Mouse (Mus musculus) ES-Bruce4 (cell line): Measurements from ENCODE around the gene Pip4k2a. TPM values are rescaled to one million over a fixed set of nuclear protein-coding genes. Genes with fewer than 3 reads are reported as not detected.

Source experiments
- H3K27ac ChIP-seq: 2 replicates; pipeline ENCODE4 v1.5.1; 2012; ENCODE audit warnings: low read length, inconsistent platforms; ENCODE audit not compliant: insufficient read depth
- H3K27me3 ChIP-seq: 2 replicates; pipeline ENCODE4 v1.6.1; 2012; ENCODE audit warnings: mild to moderate bottlenecking, low read length, inconsistent platforms; ENCODE audit not compliant: control insufficient read depth, poor library complexity, insufficient read depth, severe bottlenecking
- H3K36me3 ChIP-seq: 2 replicates; pipeline ENCODE4 v1.6.1; 2012; ENCODE audit warnings: inconsistent platforms, mild to moderate bottlenecking, low read length, moderate library complexity; ENCODE audit not compliant: control insufficient read depth, poor library complexity, insufficient read depth, severe bottlenecking
- H3K4me1 ChIP-seq: one replicate; pipeline ENCODE4 v1.8.1; 2011; ENCODE audit warnings: low read length; ENCODE audit not compliant: control insufficient read depth, insufficient read depth
- H3K4me3 ChIP-seq: 2 replicates; pipeline ENCODE4 v1.5.1; 2011; ENCODE audit warnings: low read depth, mild to moderate bottlenecking, low read length
- H3K9ac ChIP-seq: 2 replicates; pipeline ENCODE4 v1.6.1; 2012; ENCODE audit warnings: low read depth, mild to moderate bottlenecking, inconsistent platforms; ENCODE audit not compliant: poor library complexity, severe bottlenecking
- H3K9me3 ChIP-seq: replicated peaks from 2 replicates; pipeline ENCODE4 v1.6.1; 2012; ENCODE audit warnings: mild to moderate bottlenecking, low read length, inconsistent platforms; ENCODE audit not compliant: control insufficient read depth, poor library complexity, insufficient read depth, severe bottlenecking
- CTCF ChIP-seq: IDR thresholded peaks from one replicate; pipeline ENCODE4 v1.8.1; 2011; ENCODE audit warnings: low read depth, low read length
- EP300 ChIP-seq: IDR thresholded peaks from 2 replicates; pipeline ENCODE4 v1.6.1; 2011; ENCODE audit warnings: low read depth, low read length; ENCODE audit not compliant: insufficient read depth
- POLR2A ChIP-seq: IDR thresholded peaks from one replicate; pipeline ENCODE4 v1.8.1; 2011; ENCODE audit warnings: low read length; ENCODE audit not compliant: insufficient read depth
- polyA plus RNA-seq: library from polyadenylated mRNA; stranded (reverse); fragments of >200 nt; gene quantifications from 2 replicates; pipeline ENCODE4 v1.2.4, GENCODE M21; 2011; ENCODE audit warnings: low read depth; ENCODE audit not compliant: missing spikeins, insufficient read depth, insufficient read length

The Pip4k2a gene
- polyA plus RNA-seq, 1 experiment: 9.6 TPM

DNA sequence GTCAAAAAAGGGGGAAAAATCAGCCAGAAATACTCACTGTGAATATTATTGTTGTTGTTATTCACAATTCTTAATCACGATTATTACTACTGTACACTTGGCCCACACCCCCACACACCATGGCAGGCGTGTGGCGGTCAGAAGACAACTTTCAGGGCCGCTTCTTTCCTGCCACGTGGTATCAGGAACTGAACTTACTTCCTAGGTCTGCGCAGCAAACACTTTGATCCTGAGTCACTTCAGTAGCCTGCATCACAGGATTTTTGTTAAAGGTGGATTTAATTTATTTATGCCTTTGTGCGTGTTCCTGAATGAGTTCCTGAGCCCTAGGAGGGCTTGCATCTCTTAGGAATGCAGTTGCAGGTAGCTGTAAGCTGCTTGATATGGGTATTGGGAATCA is 49.2 kb downstream of the Pip4k2a start:
- no peak for TF ChIP-seq CTCF
- Histone ChIP-seq H3K27ac (no peak overlapping the region), H3K27me3 (no peaks in the 10 kb centered on the region), H3K36me3 (no peaks in the 10 kb centered on the region), H3K9ac (no peak overlapping the region), H3K4me1 (no peaks in the 10 kb centered on the region), H3K4me3 (no peak overlapping the region), H3K9me3 (no peaks in the 10 kb centered on the region)

DNA sequence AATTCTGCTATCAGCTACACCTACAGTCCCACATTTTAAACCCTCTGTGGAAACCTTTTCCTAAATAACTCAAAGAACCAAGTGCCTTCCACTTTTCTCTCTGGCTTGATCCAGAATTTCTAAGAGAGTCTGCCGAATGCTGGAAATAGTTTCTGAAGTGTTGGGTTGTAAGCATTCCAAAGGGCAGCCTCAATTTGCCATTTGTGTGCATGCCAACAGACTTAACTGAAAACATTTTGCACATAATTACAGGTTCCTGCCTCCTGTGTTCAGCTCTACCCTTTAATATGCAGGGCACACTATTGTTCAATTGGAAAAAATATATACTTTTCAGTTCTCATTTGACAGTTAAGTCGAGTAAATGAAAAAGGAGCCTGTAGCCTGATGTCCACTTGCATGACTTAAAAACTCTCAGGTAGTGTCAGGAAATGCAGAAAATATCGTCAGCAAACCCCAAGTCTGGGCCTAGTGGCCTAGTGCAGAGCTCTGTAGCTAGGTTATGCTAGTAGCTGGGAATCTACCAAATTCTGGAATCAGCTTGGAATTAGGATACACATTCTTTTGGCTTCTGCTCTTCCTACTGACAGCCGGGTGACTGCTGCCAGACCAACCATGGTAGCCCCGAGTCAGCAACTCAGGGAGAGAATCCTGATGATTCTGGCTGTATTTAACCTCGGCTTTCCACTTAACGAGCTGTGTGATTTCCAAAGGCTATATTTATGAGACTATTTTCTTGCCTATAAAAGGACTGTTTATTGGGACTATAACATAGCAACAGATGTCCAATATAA is 50.1 kb downstream of the Pip4k2a start:
- Histone ChIP-seq H3K27ac (no peak overlapping the region), H3K27me3 (no peaks in the 10 kb centered on the region), H3K9me3 (no peaks in the 10 kb centered on the region), H3K36me3 (no peaks in the 10 kb centered on the region), H3K9ac (no peak overlapping the region), H3K4me3 (no peak overlapping the region), H3K4me1 (no peaks in the 10 kb centered on the region)
- TF ChIP-seq EP300: no peak
- TF ChIP-seq CTCF: no peak
- no peak for TF ChIP-seq POLR2A

DNA sequence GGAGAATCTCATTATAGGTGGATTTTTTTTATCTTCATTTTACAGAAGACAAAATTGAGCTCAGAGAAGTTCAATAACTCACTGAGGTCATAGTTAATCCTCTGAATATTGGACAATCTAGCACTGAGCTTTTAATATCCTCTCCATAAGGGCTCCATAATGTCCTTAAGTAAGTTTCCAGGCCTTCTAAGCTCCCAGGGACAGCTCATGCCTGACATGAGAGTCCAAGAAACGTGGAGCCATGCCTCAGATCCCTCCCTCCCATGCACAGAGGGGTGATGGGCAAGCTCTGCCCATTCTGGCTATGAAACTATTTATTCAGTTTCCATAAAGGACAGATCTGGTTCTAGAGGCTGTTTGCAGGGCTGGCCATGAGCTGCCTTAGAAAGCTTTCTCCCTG is 52.5 kb downstream of the Pip4k2a start:
- no peaks in the 10 kb centered on the region for H3K9me3 ChIP-seq
- H3K27me3 ChIP-seq: no peaks in the 10 kb centered on the region
- H3K4me1 ChIP-seq: no peaks in the 10 kb centered on the region
- H3K36me3 ChIP-seq: no peaks in the 10 kb centered on the region
- H3K4me3 ChIP-seq: no peak overlapping the region
- H3K27ac ChIP-seq: no peak overlapping the region
- H3K9ac ChIP-seq: no peak overlapping the region
- TF ChIP-seq EP300: no peak
- no peak for TF ChIP-seq POLR2A
- no peak for TF ChIP-seq CTCF

DNA sequence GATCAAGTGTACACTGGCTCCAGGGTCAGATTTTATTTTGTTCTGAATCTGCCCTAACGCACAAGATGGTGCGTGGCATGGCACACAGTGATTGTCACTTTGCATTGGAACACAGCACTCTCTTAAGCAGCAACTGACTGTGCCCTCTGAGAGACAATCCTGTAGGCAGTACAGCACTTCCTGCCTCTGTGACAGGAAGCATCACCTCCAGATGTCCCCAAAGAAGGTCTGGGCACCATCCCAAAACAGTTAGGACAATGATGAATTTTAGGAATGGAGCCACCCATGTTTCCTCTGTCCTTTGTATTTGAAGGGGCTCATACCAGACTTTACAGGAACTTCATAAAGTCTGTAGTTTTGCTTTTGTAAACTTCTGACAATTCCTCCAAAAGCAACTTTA is 54.0 kb downstream of the Pip4k2a start:
- Histone ChIP-seq H3K4me3 (no peak overlapping the region), H3K36me3 (no peaks in the 10 kb centered on the region), H3K27me3 (no peaks in the 10 kb centered on the region), H3K9me3 (no peaks in the 10 kb centered on the region), H3K27ac (no peak overlapping the region), H3K9ac (no peak overlapping the region), H3K4me1 (no peaks in the 10 kb centered on the region)
- TF ChIP-seq POLR2A (no peak), CTCF (no peak), EP300 (no peak)

DNA sequence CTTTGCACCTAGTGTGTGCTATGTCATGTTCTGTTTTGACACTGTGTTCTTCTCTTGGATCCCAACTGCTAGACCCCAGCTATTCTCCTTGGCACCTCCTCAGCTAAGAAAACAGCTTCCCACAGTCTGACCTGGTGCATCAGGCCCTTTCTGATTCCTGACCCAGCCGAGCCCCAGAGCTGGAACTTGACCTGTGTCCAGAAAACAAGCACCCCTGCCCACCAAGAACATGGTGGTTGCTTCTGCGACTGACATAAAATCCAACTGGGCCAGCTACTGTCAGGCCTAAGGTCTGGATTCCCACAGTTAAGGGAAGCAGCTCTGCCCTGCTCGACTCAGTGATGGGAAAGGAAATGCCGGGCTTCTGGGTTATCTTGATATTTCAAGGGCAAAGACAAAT is 54.6 kb downstream of the Pip4k2a start:
- no peaks in the 10 kb centered on the region for H3K36me3 ChIP-seq
- no peak overlapping the region for H3K27ac ChIP-seq
- H3K4me1 ChIP-seq: no peaks in the 10 kb centered on the region
- H3K27me3 ChIP-seq: no peaks in the 10 kb centered on the region
- H3K4me3 ChIP-seq: no peak overlapping the region
- no peaks in the 10 kb centered on the region for H3K9me3 ChIP-seq
- no peak for TF ChIP-seq EP300
- no peak for TF ChIP-seq POLR2A
- no peak for TF ChIP-seq CTCF
- no peak overlapping the region for H3K9ac ChIP-seq

DNA sequence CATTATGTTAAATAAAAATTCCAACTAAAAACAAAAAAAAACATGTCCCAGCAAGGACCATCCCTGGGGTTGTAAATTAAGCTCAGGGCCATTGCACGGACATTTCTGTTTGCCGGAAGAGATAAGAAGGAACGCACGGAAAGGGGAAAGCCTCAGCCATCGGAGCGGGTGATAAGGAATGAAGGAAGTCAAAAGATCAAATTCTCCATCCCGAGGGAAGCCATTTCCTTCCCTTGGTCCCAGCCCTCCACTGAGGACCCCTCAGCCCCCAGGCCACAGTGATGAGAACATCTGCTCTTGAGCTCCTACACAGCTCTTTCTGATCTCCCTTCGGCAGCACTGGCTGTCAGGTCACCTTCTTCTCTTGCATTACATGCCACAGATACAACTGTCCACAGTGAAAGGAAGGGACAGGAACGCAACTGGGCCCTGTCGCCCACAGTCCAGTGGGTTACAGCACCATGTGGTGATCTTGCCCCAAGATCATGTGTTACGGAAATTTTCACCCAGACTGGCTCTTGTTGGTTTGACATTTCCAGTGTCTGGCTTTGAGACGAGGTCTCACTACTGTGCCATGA is 57.1 kb downstream of the Pip4k2a start:
- no peak overlapping the region for H3K4me3 ChIP-seq
- no peak overlapping the region for H3K9ac ChIP-seq
- H3K36me3 ChIP-seq: no peaks in the 10 kb centered on the region
- H3K9me3 ChIP-seq: no peaks in the 10 kb centered on the region
- no peak overlapping the region for H3K27ac ChIP-seq
- H3K4me1 ChIP-seq: no peaks in the 10 kb centered on the region
- no peak for TF ChIP-seq CTCF
- no peaks in the 10 kb centered on the region for H3K27me3 ChIP-seq
